In the genomic region with DNA sequence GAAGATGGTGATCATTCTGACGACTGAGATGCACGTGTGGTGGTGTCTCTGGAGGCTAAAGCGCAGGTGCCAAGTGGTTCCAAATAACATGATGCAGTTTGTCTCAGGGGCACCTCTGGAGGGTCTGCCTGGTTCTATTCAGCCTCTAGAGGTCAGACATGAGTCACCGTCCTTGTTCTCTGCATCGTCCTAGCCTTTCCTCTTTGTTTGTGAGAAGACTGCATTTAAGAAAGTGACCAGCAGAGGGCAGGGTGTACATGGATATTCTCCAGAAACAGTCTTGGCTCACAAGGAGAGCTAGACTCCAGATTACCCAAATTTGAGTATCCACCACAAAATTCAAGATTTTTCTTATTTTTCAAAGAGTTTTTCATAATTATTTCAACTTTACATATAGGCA, we compare ENCODE assay signal across 11 mouse cellular contexts. TPM values are rescaled to one million over a fixed set of nuclear protein-coding genes. Genes with fewer than 3 reads are reported as not detected.
DNase-seq lines count a peak whose midpoint lies in the region; ATAC-seq and TF ChIP-seq lines count a peak whose summit lies in the region.
"Had no signal": no experiment of that assay in that cellular context is flagged by ENCODE, and none has a peak within 500 bp of the region (broad histone marks: within the 10 kb centered on the region; RNA-seq: fewer than 3 reads in every experiment).

No protein-coding gene starts in this region.

- DNase-seq in intestine, embryonic 14.5 days (ENCODE audit: low spot score) = peak; percentile 51
- DNase-seq in ZHBTc4 (ENCODE audit: low read depth, low spot score) = peak; percentile 78
- DNase-seq in embryonic facial prominence, embryonic 11.5 days (ENCODE audit: low spot score) = peak; percentile 17
- DNase-seq in left cerebral cortex, postnatal 14 days (ENCODE audit: low spot score in 2 of 2) = peak; percentile 28 to 59

- no peak overlapping the region for H3K9ac ChIP-seq in intestine, embryonic 14.5 days (ENCODE audit: low read length)
- H3K9ac ChIP-seq in intestine, embryonic 16.5 days (ENCODE audit: low read depth, low read length) = no peak overlapping the region
- H3K9ac ChIP-seq in embryonic facial prominence, embryonic 11.5 days (replicated peaks; ENCODE audit: low read length) = no peak overlapping the region
- no peak overlapping the region for H3K9ac ChIP-seq in hindbrain, embryonic 12.5 days
- H3K9ac ChIP-seq: embryonic facial prominence, embryonic 12.5 days had no signal

- no peak overlapping the region for H3K27ac ChIP-seq in intestine, embryonic 14.5 days (ENCODE audit: low read depth)
- H3K27ac ChIP-seq in intestine, embryonic 16.5 days (ENCODE audit: low read length) = no peak overlapping the region
- no peak overlapping the region for H3K27ac ChIP-seq in embryonic facial prominence, embryonic 11.5 days (replicated peaks; ENCODE audit: low read depth, low read length)
- no peak overlapping the region for H3K27ac ChIP-seq in hindbrain, embryonic 12.5 days
- H3K27ac ChIP-seq: embryonic facial prominence, embryonic 12.5 days had no signal

- H3K9me3 ChIP-seq in intestine, embryonic 14.5 days (ENCODE audit: control insufficient read depth, low read length) = no peaks in the 10 kb centered on the region
- H3K9me3 ChIP-seq in intestine, embryonic 16.5 days (ENCODE audit: control insufficient read depth, low read length) = no peaks in the 10 kb centered on the region
- peaks cover 5% of the 10 kb centered on the region; the same call in 1 of the 2 replicates for H3K9me3 ChIP-seq in E14TG2a.4 (ENCODE audit: low read length)
- no peaks in the 10 kb centered on the region for H3K9me3 ChIP-seq in embryonic facial prominence, embryonic 11.5 days (replicated peaks; ENCODE audit: control insufficient read depth, low read length)
- H3K9me3 ChIP-seq in hindbrain, embryonic 12.5 days (replicated peaks) = 0 out of 2 replicates have a peak, but pooled peaks cover 8% of the 10 kb centered on the region

- no peaks in the 10 kb centered on the region for H3K27me3 ChIP-seq in intestine, embryonic 14.5 days (replicated peaks; ENCODE audit: control insufficient read depth, insufficient read depth, low read length)
- no peaks in the 10 kb centered on the region for H3K27me3 ChIP-seq in intestine, embryonic 16.5 days (replicated peaks; ENCODE audit: control insufficient read depth, insufficient read depth, low read length)
- H3K27me3 ChIP-seq in E14TG2a.4 (ENCODE audit: insufficient read depth, low read length) = no peaks in the 10 kb centered on the region
- H3K27me3 ChIP-seq in embryonic facial prominence, embryonic 11.5 days (ENCODE audit: control insufficient read depth, insufficient read depth, low read length) = no peaks in the 10 kb centered on the region
- H3K27me3 ChIP-seq in hindbrain, embryonic 12.5 days = no peaks in the 10 kb centered on the region
- H3K27me3 ChIP-seq: embryonic facial prominence, embryonic 12.5 days had no signal

- 41% methylated on average over 5 of the region's 5 CpGs for WGBS in intestine, embryonic 14.5 days
- WGBS in intestine, embryonic 16.5 days = 53% methylated on average over 5 of the region's 5 CpGs
- 49% methylated on average over 5 of the region's 5 CpGs for WGBS in embryonic facial prominence, embryonic 11.5 days
- 61% methylated on average over 5 of the region's 5 CpGs for WGBS in hindbrain, embryonic 12.5 days

- H3K4me1 ChIP-seq in intestine, embryonic 14.5 days (replicated peaks; ENCODE audit: control insufficient read depth, insufficient read depth, low read length) = no peaks in the 10 kb centered on the region
- no peaks in the 10 kb centered on the region for H3K4me1 ChIP-seq in intestine, embryonic 16.5 days (ENCODE audit: control insufficient read depth, insufficient read depth, low read length)
- H3K4me1 ChIP-seq in E14TG2a.4 (replicated peaks; ENCODE audit: low read depth, low read length) = no peaks in the 10 kb centered on the region
- no peaks in the 10 kb centered on the region for H3K4me1 ChIP-seq in embryonic facial prominence, embryonic 11.5 days (ENCODE audit: control insufficient read depth, insufficient read depth, low read length)
- no peaks in the 10 kb centered on the region for H3K4me1 ChIP-seq in hindbrain, embryonic 12.5 days
- H3K4me1 ChIP-seq: embryonic facial prominence, embryonic 12.5 days had no signal

- no peak overlapping the region for H3K4me2 ChIP-seq in intestine, embryonic 14.5 days (ENCODE audit: low read length)
- H3K4me2 ChIP-seq in intestine, embryonic 16.5 days (ENCODE audit: low read depth, low read length) = no peak overlapping the region
- H3K4me2 ChIP-seq in embryonic facial prominence, embryonic 11.5 days (ENCODE audit: low read depth, low read length) = no peak overlapping the region
- H3K4me2 ChIP-seq in hindbrain, embryonic 12.5 days (replicated peaks) = no peak overlapping the region
- H3K4me2 ChIP-seq: embryonic facial prominence, embryonic 12.5 days had no signal

- ATAC-seq in intestine, embryonic 14.5 days (replicated peaks; ENCODE audit: low FRiP score, low TSS enrichment, low read depth) = no peak
- no peak for ATAC-seq in intestine, embryonic 16.5 days
- ATAC-seq in embryonic facial prominence, embryonic 11.5 days (replicated peaks; ENCODE audit: insufficient number of reproducible peaks, low FRiP score, low TSS enrichment, low read depth) = no peak
- ATAC-seq in megakaryocyte, adult 5-6 weeks (ENCODE audit: poor library complexity, severe bottlenecking) = no peak
- ATAC-seq in hindbrain, embryonic 12.5 days (ENCODE audit: low FRiP score) = no peak

- no peaks in the 10 kb centered on the region for H3K36me3 ChIP-seq in intestine, embryonic 14.5 days (ENCODE audit: control insufficient read depth, insufficient read depth, low read length)
- H3K36me3 ChIP-seq in intestine, embryonic 16.5 days (ENCODE audit: control insufficient read depth, insufficient read depth, low read length) = no peaks in the 10 kb centered on the region
- no peaks in the 10 kb centered on the region for H3K36me3 ChIP-seq in E14TG2a.4 (ENCODE audit: insufficient read depth, low read length)
- no peaks in the 10 kb centered on the region for H3K36me3 ChIP-seq in embryonic facial prominence, embryonic 11.5 days (replicated peaks; ENCODE audit: control insufficient read depth, insufficient read depth, low read depth, low read length)
- no peaks in the 10 kb centered on the region for H3K36me3 ChIP-seq in hindbrain, embryonic 12.5 days
- H3K36me3 ChIP-seq: embryonic facial prominence, embryonic 12.5 days had no signal

- intact Hi-C loops in left cerebral cortex, postnatal 14 days (cut with DNase I) = loop anchor here (5.0 to 10.0 kb wide), 2 partner anchors 121 to 212 kb away; no protein-coding TSS in a partner anchor

- TF ChIP-seq CTCF in E14TG2a.4 (conservative IDR thresholded peaks at IDR 0.05; ENCODE audit: low read length) = peak; percentile 55

- H3K4me3 ChIP-seq in intestine, embryonic 14.5 days (ENCODE audit: low read depth, low read length) = no peak overlapping the region
- H3K4me3 ChIP-seq in intestine, embryonic 16.5 days (ENCODE audit: low read length) = no peak overlapping the region
- no peak overlapping the region for H3K4me3 ChIP-seq in E14TG2a.4 (replicated peaks; ENCODE audit: low read length)
- no peak overlapping the region for H3K4me3 ChIP-seq in embryonic facial prominence, embryonic 11.5 days (ENCODE audit: low read depth, low read length)
- H3K4me3 ChIP-seq in hindbrain, embryonic 12.5 days = no peak overlapping the region
- H3K4me3 ChIP-seq: embryonic facial prominence, embryonic 12.5 days had no signal

RNA-seq across cellular contexts. Expression of gene Ssx9, which starts 15.3 kb away (rescaled TPM):
- not detected in 2 replicates for polyA plus RNA-seq in intestine, embryonic 14.5 days (2014; fragmentation: Nextera tagmentation; extraction: Ambion mirVana)
- polyA plus RNA-seq in intestine, embryonic 16.5 days (2015; fragmentation: Nextera tagmentation; extraction: Ambion mirVana) = not detected in 2 replicates
- polyA plus RNA-seq in embryonic facial prominence, embryonic 11.5 days (2014; fragmentation: Nextera tagmentation; extraction: Ambion mirVana) = not detected in 2 replicates
- total RNA-seq in left cerebral cortex, postnatal 14 days (2021) = not detected
- not detected in 2 replicates for total RNA-seq in megakaryocyte, adult 5-6 weeks (2015)
- total RNA-seq in megakaryocyte, adult 5-6 weeks (2017) = not detected in 2 replicates
- polyA plus RNA-seq in hindbrain, embryonic 12.5 days (2016; fragmentation: Nextera tagmentation; extraction: Ambion mirVana) = not detected in 2 replicates
- polyA plus RNA-seq: embryonic facial prominence, embryonic 12.5 days; limb, embryonic 14.5 days; small intestine, adult 2 months had no signal

RNA-seq across cellular contexts. Expression of gene Ssxb8, which starts 42.3 kb away (rescaled TPM):
- polyA plus RNA-seq in intestine, embryonic 14.5 days (2014; fragmentation: Nextera tagmentation; extraction: Ambion mirVana) = not detected in 2 replicates
- not detected in 2 replicates for polyA plus RNA-seq in intestine, embryonic 16.5 days (2015; fragmentation: Nextera tagmentation; extraction: Ambion mirVana)
- not detected in 2 replicates for polyA plus RNA-seq in embryonic facial prominence, embryonic 11.5 days (2014; fragmentation: Nextera tagmentation; extraction: Ambion mirVana)
- total RNA-seq in left cerebral cortex, postnatal 14 days (2021) = not detected
- not detected in 2 replicates for total RNA-seq in megakaryocyte, adult 5-6 weeks (2015)
- not detected in 2 replicates for total RNA-seq in megakaryocyte, adult 5-6 weeks (2017)
- not detected in 2 replicates for polyA plus RNA-seq in hindbrain, embryonic 12.5 days (2016; fragmentation: Nextera tagmentation; extraction: Ambion mirVana)
- polyA plus RNA-seq: embryonic facial prominence, embryonic 12.5 days; limb, embryonic 14.5 days; small intestine, adult 2 months had no signal

Comparison
In these comparisons a context has a peak if more than half of its experiments do, and no peak if none do; other contexts are left out.
1. DNase-seq: peak in every context shown above with its lines; median percentile 78 in ZHBTc4; 51 in intestine, embryonic 14.5 days; 44 in left cerebral cortex, postnatal 14 days; 17 in embryonic facial prominence, embryonic 11.5 days.